Mouse (Mus musculus): ENCODE results near the gene Gm10840. TPM values are rescaled to one million over a fixed set of nuclear protein-coding genes. Genes with fewer than 3 reads are reported as not detected.
"Not testable (repeated sequence)": the region's sequence is repeated elsewhere in the genome, so short reads cannot be mapped to it uniquely, and the experiment has no call there.

The Gm10840 gene
- polyA plus RNA-seq (2015; fragmentation: Nextera tagmentation; extraction: Ambion mirVana): not detected in 2 replicates

GRCm38 (mm10) chr11:106160841-106161721 is at the start of gene Gm10840, which contains the start of gene Limd2:
Gm10840 (plus strand) TSS chr11:106160850.
Limd2 (minus strand) TSS chr11:106160860.
- H3K4me1 ChIP-seq (ENCODE audit: control insufficient read depth, insufficient read depth, low read length): peaks cover 25% of the 10 kb centered on the region
- peak within 1 kb of the TSS; percentile 89 for H3K27ac ChIP-seq (ENCODE audit: low read length)
- no peaks in the 10 kb centered on the region for H3K27me3 ChIP-seq (replicated peaks; ENCODE audit: control insufficient read depth, insufficient read depth, low read length)
- peak within 1 kb of the TSS; percentile 94 for H3K4me2 ChIP-seq (ENCODE audit: low read depth, low read length)
- H3K4me3 ChIP-seq (ENCODE audit: low read length): peak within 1 kb of the TSS; percentile 72
- H3K36me3 ChIP-seq (ENCODE audit: control insufficient read depth, insufficient read depth, low read length): 0 out of 2 replicates have a peak, but pooled peaks cover 3% of the 10 kb centered on the region
- peak within 1 kb of the TSS; percentile 85 for H3K9ac ChIP-seq (ENCODE audit: low read depth, low read length)
- H3K9me3 ChIP-seq (ENCODE audit: control insufficient read depth, low read length): no peaks in the 10 kb centered on the region
- peak; percentile 47 for ATAC-seq
- whole genome bisulfite sequencing: 33% methylated on average over 22 of the region's 22 CpGs

GRCm38 (mm10) chr11:106111688-106112087 is 49.0 kb upstream of the Gm10840 start:
- Histone ChIP-seq H3K27me3 (replicated peaks; ENCODE audit: control insufficient read depth, insufficient read depth, low read length) (no peaks in the 10 kb centered on the region), H3K27ac (ENCODE audit: low read length) (no peak overlapping the region), H3K9me3 (ENCODE audit: control insufficient read depth, low read length) (no peaks in the 10 kb centered on the region), H3K4me3 (ENCODE audit: low read length) (no peak overlapping the region), H3K9ac (ENCODE audit: low read depth, low read length) (no peak overlapping the region), H3K36me3 (ENCODE audit: control insufficient read depth, insufficient read depth, low read length) (0 out of 2 replicates have a peak, but pooled peaks cover 7% of the 10 kb centered on the region), H3K4me1 (ENCODE audit: control insufficient read depth, insufficient read depth, low read length) (no peaks in the 10 kb centered on the region), H3K4me2 (ENCODE audit: low read depth, low read length) (no peak overlapping the region)
- ATAC-seq: no peak

- H3K27me3 ChIP-seq (replicated peaks; ENCODE audit: control insufficient read depth, insufficient read depth, low read length): no peaks in the 10 kb centered on the region
- 94% methylated on average over 5 of the region's 5 CpGs for WGBS
- no peak overlapping the region for H3K4me3 ChIP-seq (ENCODE audit: low read length)
- no peaks in the 10 kb centered on the region for H3K9me3 ChIP-seq (ENCODE audit: control insufficient read depth, low read length)
- H3K9ac ChIP-seq (ENCODE audit: low read depth, low read length): no peak overlapping the region
- no peak for ATAC-seq
- no peaks in the 10 kb centered on the region for H3K4me1 ChIP-seq (ENCODE audit: control insufficient read depth, insufficient read depth, low read length)
- no peaks in the 10 kb centered on the region for H3K36me3 ChIP-seq (ENCODE audit: control insufficient read depth, insufficient read depth, low read length)
- H3K4me2 ChIP-seq (ENCODE audit: low read depth, low read length): no peak overlapping the region
- H3K27ac ChIP-seq (ENCODE audit: low read length): peak overlapping the region; percentile 1; the same call in 1 of the 2 replicates
Observed at GRCm38 (mm10) chr11:106122221-106122620, 38.4 kb upstream of the Gm10840 start.

GRCm38 (mm10) chr11:106122736-106123135 is 37.9 kb upstream of the Gm10840 start:
- Histone ChIP-seq H3K9me3 (ENCODE audit: control insufficient read depth, low read length) (no peaks in the 10 kb centered on the region), H3K27me3 (replicated peaks; ENCODE audit: control insufficient read depth, insufficient read depth, low read length) (no peaks in the 10 kb centered on the region), H3K4me1 (ENCODE audit: control insufficient read depth, insufficient read depth, low read length) (no peaks in the 10 kb centered on the region), H3K27ac (ENCODE audit: low read length) (peak overlapping the region; percentile 1; the same call in 1 of the 2 replicates), H3K4me3 (ENCODE audit: low read length) (no peak overlapping the region), H3K36me3 (ENCODE audit: control insufficient read depth, insufficient read depth, low read length) (no peaks in the 10 kb centered on the region), H3K9ac (ENCODE audit: low read depth, low read length) (no peak overlapping the region), H3K4me2 (ENCODE audit: low read depth, low read length) (no peak overlapping the region)
- no peak for ATAC-seq
- 68% methylated on average over 3 of the region's 3 CpGs for whole genome bisulfite sequencing

GRCm38 (mm10) chr11:106124784-106125183 is 35.9 kb upstream of the Gm10840 start:
- H3K9ac ChIP-seq (ENCODE audit: low read depth, low read length): no peak overlapping the region
- no peak overlapping the region for H3K4me2 ChIP-seq (ENCODE audit: low read depth, low read length)
- no peaks in the 10 kb centered on the region for H3K4me1 ChIP-seq (ENCODE audit: control insufficient read depth, insufficient read depth, low read length)
- WGBS: 76% methylated on average over 4 of the region's 4 CpGs
- no peaks in the 10 kb centered on the region for H3K27me3 ChIP-seq (replicated peaks; ENCODE audit: control insufficient read depth, insufficient read depth, low read length)
- no peaks in the 10 kb centered on the region for H3K9me3 ChIP-seq (ENCODE audit: control insufficient read depth, low read length)
- ATAC-seq: no peak
- H3K4me3 ChIP-seq (ENCODE audit: low read length): no peak overlapping the region
- H3K36me3 ChIP-seq (ENCODE audit: control insufficient read depth, insufficient read depth, low read length): no peaks in the 10 kb centered on the region
- H3K27ac ChIP-seq (ENCODE audit: low read length): no peak overlapping the region

- H3K9ac ChIP-seq (ENCODE audit: low read depth, low read length): no peak overlapping the region
- no peaks in the 10 kb centered on the region for H3K9me3 ChIP-seq (ENCODE audit: control insufficient read depth, low read length)
- H3K4me1 ChIP-seq (ENCODE audit: control insufficient read depth, insufficient read depth, low read length): no peaks in the 10 kb centered on the region
- no peak overlapping the region for H3K4me3 ChIP-seq (ENCODE audit: low read length)
- H3K4me2 ChIP-seq (ENCODE audit: low read depth, low read length): no peak overlapping the region
- peaks cover 4% of the 10 kb centered on the region; the same call in 1 of the 2 replicates for H3K36me3 ChIP-seq (ENCODE audit: control insufficient read depth, insufficient read depth, low read length)
- H3K27ac ChIP-seq (ENCODE audit: low read length): no peak overlapping the region
- no peak for ATAC-seq
- H3K27me3 ChIP-seq (replicated peaks; ENCODE audit: control insufficient read depth, insufficient read depth, low read length): no peaks in the 10 kb centered on the region
- 66% methylated on average over 1 of the region's 1 CpGs for WGBS
Observed at GRCm38 (mm10) chr11:106125827-106126226, 34.8 kb upstream of the Gm10840 start.

GRCm38 (mm10) chr11:106126727-106127373 is 33.8 kb upstream of the Gm10840 start:
- H3K36me3 ChIP-seq (ENCODE audit: control insufficient read depth, insufficient read depth, low read length); H3K27ac ChIP-seq (ENCODE audit: low read length); H3K27me3 ChIP-seq (replicated peaks; ENCODE audit: control insufficient read depth, insufficient read depth, low read length); H3K4me1 ChIP-seq (ENCODE audit: control insufficient read depth, insufficient read depth, low read length); H3K9ac ChIP-seq (ENCODE audit: low read depth, low read length); H3K4me2 ChIP-seq (ENCODE audit: low read depth, low read length); H3K9me3 ChIP-seq (ENCODE audit: control insufficient read depth, low read length); ATAC-seq; H3K4me3 ChIP-seq (ENCODE audit: low read length): not testable (repeated sequence)
- 94% methylated on average over 4 of the region's 6 CpGs for WGBS

- peaks cover 4% of the 10 kb centered on the region; the same call in 1 of the 2 replicates for H3K36me3 ChIP-seq (ENCODE audit: control insufficient read depth, insufficient read depth, low read length)
- ATAC-seq: no peak
- H3K9ac ChIP-seq (ENCODE audit: low read depth, low read length): no peak overlapping the region
- WGBS: 80% methylated on average over 1 of the region's 1 CpGs
- no peak overlapping the region for H3K27ac ChIP-seq (ENCODE audit: low read length)
- no peaks in the 10 kb centered on the region for H3K4me1 ChIP-seq (ENCODE audit: control insufficient read depth, insufficient read depth, low read length)
- no peaks in the 10 kb centered on the region for H3K27me3 ChIP-seq (replicated peaks; ENCODE audit: control insufficient read depth, insufficient read depth, low read length)
- H3K4me2 ChIP-seq (ENCODE audit: low read depth, low read length): no peak overlapping the region
- H3K4me3 ChIP-seq (ENCODE audit: low read length): no peak overlapping the region
- no peaks in the 10 kb centered on the region for H3K9me3 ChIP-seq (ENCODE audit: control insufficient read depth, low read length)
Observed at GRCm38 (mm10) chr11:106129477-106129876, 31.2 kb upstream of the Gm10840 start.

GRCm38 (mm10) chr11:106132516-106132915 is 28.1 kb upstream of the Gm10840 start:
- H3K36me3 ChIP-seq (ENCODE audit: control insufficient read depth, insufficient read depth, low read length): peaks cover 4% of the 10 kb centered on the region
- no peak overlapping the region for H3K27ac ChIP-seq (ENCODE audit: low read length)
- ATAC-seq: no peak
- WGBS: 97% methylated on average over 5 of the region's 5 CpGs
- no peaks in the 10 kb centered on the region for H3K27me3 ChIP-seq (replicated peaks; ENCODE audit: control insufficient read depth, insufficient read depth, low read length)
- H3K4me1 ChIP-seq (ENCODE audit: control insufficient read depth, insufficient read depth, low read length): no peaks in the 10 kb centered on the region
- no peak overlapping the region for H3K4me2 ChIP-seq (ENCODE audit: low read depth, low read length)
- no peak overlapping the region for H3K9ac ChIP-seq (ENCODE audit: low read depth, low read length)
- H3K4me3 ChIP-seq (ENCODE audit: low read length): no peak overlapping the region
- no peaks in the 10 kb centered on the region for H3K9me3 ChIP-seq (ENCODE audit: control insufficient read depth, low read length)
